Mouse (Mus musculus) kidney, adult 2 months (tissue): Measurements from ENCODE around the gene Mdk.

Experiments
- CTCF ChIP-seq: fragments of 200-500 bp; conservative IDR thresholded peaks from 2 replicates; pipeline ENCODE4 v1.5.1; 2011; ENCODE audit warnings: low read depth, mild to moderate bottlenecking, control low read depth, low read length, moderate library complexity, mixed read lengths; ENCODE audit not compliant: insufficient read depth, insufficient read length
- POLR2A ChIP-seq: fragments of 200-500 bp; IDR thresholded peaks from one replicate; pipeline ENCODE4 v1.6.1; 2011; ENCODE audit warnings: low read depth, low read length, control low read depth

DNA sequence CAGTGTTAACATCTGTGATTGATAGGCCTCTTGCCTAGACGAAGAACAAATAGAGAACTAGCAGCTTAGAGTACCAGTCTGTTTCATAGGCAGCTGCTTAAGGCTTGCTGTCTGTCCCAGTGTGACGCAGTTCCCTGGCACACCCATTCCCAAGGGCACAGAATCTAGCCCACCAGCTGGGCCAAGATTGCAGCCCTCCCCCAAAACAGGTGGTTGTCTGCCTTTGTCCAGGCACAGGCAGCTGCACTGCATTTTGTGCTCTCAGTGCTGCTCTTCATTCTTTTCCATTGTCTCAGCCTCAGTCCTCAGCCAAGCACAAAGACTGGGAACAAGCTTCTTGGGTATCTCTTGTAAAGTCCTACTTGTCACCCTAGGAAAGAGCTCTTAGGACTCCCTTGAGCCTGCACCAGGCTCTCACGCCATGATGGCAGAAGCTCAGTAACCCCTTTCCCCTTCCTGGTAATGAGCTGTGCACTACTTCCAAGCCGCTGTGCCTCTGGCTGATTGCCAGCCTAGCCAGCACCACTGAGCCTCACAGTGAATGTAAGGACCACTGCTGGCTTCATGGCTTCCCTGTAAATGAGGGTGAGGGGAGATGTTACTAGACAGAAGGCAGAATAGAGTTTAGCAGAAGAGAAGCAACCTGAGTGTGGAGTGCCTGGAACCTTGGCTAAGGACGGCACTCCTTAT, 27.3 kb downstream of the Mdk start:
- no peak for TF ChIP-seq POLR2A
- TF ChIP-seq CTCF: no peak
